Mouse (Mus musculus) cerebellum, adult 11-12 months (tissue): ENCODE measurements around the gene Mtfr1l.
A peak's percentile ranks its signal among the peaks of the same experiment; 100 is the strongest.

Experiments used
- DNase-seq: peaks from one replicate; pipeline ENCODE4 v3.0.0; 2022

Mtfr1l gene

GRCm38 (mm10) chr4:134534932-134535786 is at the start of gene Mtfr1l:
TSS of gene Mtfr1l (minus strand) at chr4:134535387.
- DNase-seq, result peak; percentile 98

- no peak for DNase-seq
These were observed 48.3 kb upstream of the Mtfr1l start for GRCm38 (mm10) chr4:134583513-134583912.

- no peak for DNase-seq
These were observed 46.2 kb upstream of the Mtfr1l start for GRCm38 (mm10) chr4:134581365-134581764.

- peak; percentile 88 for DNase-seq
These were observed 45.4 kb upstream of the Mtfr1l start for GRCm38 (mm10) chr4:134580351-134581148.

- DNase-seq, result peak; percentile 71
These were observed 44.4 kb upstream of the Mtfr1l start for GRCm38 (mm10) chr4:134579620-134580019.

GRCm38 (mm10) chr4:134579212-134579611 is 44.0 kb upstream of the Mtfr1l start:
- no peak for DNase-seq

GRCm38 (mm10) chr4:134578407-134578806 is 43.2 kb upstream of the Mtfr1l start:
- DNase-seq, result no peak

GRCm38 (mm10) chr4:134577281-134577680 is 42.1 kb upstream of the Mtfr1l start:
- no peak for DNase-seq

- DNase-seq, result no peak
These were observed 40.3 kb upstream of the Mtfr1l start for GRCm38 (mm10) chr4:134575486-134575885.

- DNase-seq, result no peak
These were observed 37.5 kb upstream of the Mtfr1l start for GRCm38 (mm10) chr4:134572449-134573300.

GRCm38 (mm10) chr4:134570704-134571451 is 35.7 kb upstream of the Mtfr1l start:
- no peak for DNase-seq

GRCm38 (mm10) chr4:134569831-134570230 is 34.6 kb upstream of the Mtfr1l start:
- no peak for DNase-seq

- no peak for DNase-seq
These were observed 34.0 kb upstream of the Mtfr1l start for GRCm38 (mm10) chr4:134569205-134569604.

- no peak for DNase-seq
These were observed 32.4 kb upstream of the Mtfr1l start for GRCm38 (mm10) chr4:134567377-134568226.

GRCm38 (mm10) chr4:134564093-134564492 is 28.9 kb upstream of the Mtfr1l start:
- no peak for DNase-seq

- DNase-seq, result no peak
These were observed 28.4 kb upstream of the Mtfr1l start for GRCm38 (mm10) chr4:134563624-134564023.

GRCm38 (mm10) chr4:134562014-134562413 is 26.8 kb upstream of the Mtfr1l start:
- DNase-seq, result peak; percentile 74

- DNase-seq, result no peak
These were observed 25.5 kb upstream of the Mtfr1l start for GRCm38 (mm10) chr4:134560699-134561098.

- no peak for DNase-seq
These were observed 24.0 kb upstream of the Mtfr1l start for GRCm38 (mm10) chr4:134559154-134559553.

GRCm38 (mm10) chr4:134558570-134559113 is 23.5 kb upstream of the Mtfr1l start:
- DNase-seq, result no peak
